Mouse (Mus musculus) urinary bladder, postnatal 10 days (tissue): ENCODE results near the gene S100b.

ENCODE experiments used
- DNase-seq: peaks from one replicate; pipeline ENCODE4 v3.0.0; 2022; ENCODE audit warnings: low spot score

The S100b gene

DNA sequence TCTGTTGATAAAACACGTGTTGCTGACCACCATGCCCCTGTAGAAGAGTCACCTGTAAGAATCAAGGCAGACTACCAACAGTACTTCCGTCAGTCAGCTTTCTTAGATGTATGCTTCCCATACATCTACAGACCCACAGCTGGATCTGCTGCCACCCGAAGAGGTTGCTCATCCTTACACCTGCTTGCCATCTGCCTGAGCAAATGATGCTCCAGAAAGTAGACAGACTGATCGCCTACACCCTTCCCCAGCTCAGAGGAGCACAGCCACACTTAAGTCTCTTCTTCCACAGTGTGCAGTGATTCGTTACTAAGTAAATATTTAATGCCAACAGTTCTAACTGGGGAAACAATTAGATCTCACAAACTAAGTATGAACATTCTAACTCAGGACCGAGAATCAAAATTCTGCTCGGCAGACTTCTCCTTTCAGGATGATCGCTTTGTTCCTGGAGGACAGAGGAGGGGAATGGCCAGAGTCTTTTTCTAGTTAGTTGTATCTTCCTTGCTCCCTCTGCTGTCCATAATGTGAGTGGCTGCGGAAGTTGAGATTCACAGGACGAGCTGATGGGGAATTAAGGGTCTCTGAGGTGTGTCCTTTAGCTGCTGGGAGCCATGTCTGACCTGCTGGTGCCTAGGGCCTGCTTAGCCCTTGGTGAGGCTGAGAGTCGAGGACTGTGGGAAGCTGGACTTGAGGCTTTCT is 6.9 kb downstream of the S100b start:
- no peak for DNase-seq

DNA sequence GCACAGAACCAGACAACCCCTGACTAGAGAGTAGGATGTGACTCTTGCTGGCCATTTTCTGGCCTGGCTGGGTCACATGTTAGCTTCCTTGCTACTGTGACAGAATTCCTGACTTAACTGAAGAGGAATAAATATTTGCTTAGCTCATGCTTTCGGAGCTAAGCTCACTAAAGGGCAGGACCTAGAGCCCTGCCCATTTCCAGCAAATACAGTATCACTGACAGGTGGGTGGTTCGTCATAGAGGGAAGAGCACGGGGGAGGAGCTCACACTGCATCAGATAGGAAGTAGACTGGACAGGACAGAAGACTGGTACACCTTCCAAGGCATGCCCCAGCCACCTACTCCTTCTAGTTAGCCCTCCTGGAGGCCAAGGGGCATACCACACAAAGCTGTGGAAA is 7.8 kb downstream of the S100b start:
- DNase-seq, result no peak

DNA sequence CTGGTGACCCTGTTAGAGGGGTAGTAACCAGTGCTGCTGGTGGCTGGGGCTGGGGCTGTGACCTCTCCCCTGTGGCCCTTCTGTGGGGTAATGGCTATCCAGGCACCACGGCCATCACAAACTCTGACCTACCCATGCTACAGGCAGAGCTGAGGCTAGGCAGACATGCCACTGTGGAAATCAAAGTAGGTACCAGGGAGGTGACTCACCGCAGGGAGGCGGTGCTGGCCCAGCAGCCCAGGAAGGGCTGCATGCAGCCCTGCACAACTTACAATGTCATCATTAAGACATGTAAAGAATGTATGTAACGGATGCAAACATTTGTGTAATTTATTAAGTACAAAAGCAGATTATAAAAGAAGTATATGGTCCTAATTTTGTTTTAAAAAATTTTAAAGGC is 8.8 kb downstream of the S100b start:
- DNase-seq, result no peak

DNA sequence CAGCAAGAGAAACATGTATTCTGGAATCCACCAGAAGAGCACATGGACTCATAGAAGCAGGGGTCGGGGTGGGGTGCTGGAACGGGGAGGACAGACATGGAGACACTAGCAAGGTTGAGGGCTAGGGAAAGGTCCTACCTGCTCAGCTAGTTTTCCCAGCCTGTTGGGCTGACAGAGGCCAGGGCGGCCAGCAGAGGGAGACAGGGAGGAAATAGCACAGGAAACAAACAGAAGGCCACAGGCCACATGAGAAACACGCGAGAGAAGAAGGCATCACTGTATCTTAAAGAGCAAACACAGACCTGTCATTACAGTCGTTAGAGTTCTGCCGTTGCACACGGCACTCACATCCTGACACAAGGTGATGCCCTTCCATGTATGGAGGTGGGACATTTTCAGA is 17.6 kb downstream of the S100b start:
- no peak for DNase-seq

DNA sequence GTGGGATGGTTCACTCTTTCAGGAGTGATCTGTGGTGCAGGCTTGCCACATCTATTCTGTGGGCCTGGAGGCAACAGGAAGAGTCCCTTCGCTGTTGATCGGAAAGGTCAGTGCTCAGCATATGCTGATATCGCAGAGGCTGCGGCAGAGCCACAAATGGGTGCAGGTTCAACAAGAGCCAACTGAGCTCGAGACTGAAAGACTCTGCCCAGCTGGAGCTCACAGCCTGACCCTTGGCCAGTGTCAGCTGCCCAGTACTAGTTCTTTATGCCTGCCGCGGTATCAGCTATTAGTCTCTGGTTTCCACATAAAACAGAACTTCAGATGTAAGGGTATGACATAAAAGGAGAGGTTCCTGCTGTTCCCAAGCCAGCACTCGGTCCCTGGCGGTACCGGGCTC is 21.6 kb downstream of the S100b start:
- DNase-seq, result no peak

DNA sequence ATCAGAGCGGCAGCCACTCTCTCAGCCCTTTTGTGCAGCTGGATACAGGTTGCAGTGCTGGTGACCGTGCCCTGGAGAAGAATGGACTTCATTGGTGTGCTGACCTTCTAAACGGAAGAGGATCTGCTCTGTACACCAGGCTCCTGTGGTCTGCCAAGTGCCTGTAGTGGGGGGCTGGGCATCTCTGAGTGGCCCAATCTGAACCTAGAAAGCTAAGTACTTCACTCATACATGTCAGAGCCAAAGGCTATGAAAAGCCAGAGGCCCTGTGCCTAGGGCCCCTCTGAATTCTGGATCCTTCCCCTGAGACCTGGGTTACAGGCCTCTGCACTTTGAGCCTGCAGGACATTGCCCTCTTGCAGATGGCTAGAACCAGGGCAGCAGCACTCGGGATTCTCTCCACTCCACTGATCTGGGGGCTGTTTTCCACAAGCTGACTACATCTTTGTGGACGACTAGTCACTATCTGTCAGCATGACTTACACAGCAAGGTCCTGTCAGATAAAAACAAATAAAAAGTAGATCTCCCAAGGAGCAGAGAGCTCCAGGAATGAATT is 25.0 kb downstream of the S100b start:
- DNase-seq, result no peak

DNA sequence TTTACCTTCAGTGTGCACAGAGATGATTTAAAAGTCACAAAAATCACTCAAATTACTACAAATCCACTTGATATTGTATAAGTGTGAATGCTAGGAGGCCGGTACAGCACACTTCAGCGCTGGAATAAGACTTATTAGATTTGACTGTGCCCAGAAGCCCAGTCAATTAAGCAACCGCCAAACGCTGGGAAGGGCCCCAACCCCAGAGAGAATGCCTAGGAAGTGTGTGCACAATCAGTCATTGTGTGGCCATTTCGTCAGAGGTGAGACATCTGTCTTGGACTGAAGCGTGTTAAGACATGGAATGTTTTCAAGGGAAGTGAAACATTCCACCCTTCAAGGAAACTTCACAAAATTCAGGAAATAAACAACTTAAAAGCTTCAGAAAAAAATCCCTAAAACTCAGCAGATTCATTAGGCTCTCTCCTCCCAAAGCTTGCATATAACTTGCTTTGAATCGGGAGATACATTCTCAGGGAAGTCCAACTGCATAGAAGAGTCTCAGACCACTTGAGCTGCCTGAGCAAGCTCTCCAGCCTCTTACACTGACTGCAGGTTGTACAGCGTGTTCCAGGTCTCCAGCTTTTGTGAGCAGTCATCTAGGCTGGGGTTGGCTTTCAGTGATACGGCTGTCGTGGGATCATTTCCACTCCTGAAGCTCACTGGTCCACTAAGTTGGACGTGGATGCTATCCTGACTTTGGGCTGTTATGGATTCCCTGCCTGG is 34.8 kb downstream of the S100b start:
- no peak for DNase-seq

DNA sequence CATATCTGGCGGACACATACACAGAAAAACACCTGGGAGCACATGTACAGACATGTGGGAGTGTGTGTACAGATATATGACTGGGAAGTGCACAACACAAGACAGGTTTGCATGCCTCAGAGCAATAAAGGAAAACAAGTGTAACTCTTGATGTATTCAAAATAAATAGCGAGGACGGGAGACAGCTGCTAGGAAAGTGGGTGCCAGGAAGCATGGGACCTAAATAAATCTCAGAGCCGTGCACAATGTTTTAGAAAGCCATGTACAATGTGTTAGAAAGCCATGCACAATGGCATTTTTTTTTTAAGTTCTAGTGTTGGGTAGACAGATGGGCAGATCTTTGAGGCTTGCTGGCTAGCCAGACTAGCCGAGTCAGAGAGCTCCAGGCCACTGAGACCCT is 35.4 kb downstream of the S100b start:
- no peak for DNase-seq

DNA sequence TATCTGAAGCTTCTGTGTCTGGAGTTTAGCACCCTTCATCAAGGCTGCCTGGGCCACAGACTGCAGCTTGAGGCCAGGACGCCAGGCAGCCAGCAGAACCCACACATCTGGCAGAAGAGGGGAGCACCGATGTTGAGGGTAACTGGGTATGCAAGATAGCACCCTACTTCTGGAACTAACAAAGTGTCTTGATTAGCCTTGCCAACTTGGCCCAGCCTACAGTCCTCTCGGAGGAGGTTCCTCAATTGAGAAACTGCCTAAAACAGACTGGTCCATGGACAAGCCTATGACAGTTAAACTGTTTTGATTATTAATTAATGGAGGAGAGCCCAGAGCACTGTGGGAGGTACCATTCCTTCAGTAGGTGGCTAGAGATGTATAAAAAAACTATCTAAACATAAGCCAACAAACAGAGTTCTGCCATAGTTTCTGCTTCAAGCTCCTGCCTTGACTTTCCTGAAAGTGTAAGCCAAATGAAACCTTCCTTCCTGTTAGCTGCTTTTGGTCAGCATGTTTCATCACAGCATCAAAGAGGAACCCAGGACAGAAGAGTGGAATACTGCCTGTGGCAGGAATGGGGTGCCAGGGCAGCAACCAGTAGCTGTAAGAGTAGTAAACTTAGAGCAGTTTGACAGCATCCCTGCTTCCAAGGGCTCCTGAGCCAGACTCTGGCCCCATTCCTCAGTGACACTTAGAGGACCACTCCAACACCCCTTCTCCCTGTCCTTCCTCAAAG is 36.5 kb downstream of the S100b start:
- no peak for DNase-seq

DNA sequence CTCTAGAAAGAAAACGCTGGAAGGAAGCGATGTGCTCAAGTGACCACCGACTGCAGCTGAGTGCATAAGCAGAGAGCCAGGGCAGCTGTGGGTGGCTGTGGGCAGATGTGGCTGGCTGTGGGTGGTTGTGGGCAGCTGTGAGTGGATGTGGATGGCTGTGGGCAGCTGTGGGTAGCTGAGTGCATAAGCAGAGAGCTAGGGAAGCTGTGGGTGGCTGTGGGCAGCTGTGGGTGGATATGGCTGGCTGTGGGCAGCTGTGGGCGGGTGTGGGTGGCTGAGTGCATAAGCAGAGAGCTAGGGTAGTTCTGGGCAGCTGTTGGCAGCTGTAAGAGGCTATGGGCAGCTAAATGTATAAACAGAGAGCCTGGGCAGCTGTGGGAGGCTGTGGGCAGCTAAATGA is 39.6 kb downstream of the S100b start:
- no peak for DNase-seq

DNA sequence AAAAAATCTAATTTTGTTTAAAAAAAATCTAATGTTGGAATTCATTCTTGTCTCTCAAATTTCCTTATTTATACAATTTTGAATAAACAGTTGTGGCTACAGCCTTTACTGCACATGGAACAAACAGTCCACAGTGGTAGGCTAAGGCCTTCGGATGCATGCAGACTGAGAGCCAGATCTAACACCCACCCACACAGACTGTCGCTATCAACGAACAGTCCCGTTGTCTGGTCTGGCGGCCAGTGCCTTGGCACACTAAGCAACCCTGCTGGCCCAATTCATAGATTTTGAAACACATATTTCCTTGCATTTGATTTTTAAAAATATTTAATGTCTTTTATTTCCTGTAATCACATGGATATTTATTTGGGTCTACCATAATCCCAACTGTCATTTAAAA is 46.5 kb downstream of the S100b start:
- DNase-seq, result no peak

DNA sequence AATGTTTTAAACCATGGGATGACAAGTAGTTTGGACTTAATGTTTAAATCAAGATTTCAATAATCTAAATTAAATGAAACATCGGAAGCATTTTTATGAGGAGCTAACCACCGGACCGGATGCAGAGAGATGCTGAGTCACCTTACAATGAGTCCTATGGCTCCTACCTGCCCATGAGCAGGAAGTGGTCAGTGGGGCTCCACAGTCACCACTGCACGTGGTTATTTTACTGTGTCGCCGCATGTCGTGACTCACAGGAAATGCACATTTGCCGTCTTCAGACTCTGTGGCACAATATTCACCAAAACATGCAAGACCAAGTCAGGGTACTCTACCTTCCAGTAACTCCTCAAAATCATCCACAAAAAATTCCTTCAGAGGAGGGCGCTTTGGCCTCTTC is 53.1 kb downstream of the S100b start:
- no peak for DNase-seq
